Comparison of ENCODE assay signal across 11 mouse cellular contexts in the genomic region with DNA sequence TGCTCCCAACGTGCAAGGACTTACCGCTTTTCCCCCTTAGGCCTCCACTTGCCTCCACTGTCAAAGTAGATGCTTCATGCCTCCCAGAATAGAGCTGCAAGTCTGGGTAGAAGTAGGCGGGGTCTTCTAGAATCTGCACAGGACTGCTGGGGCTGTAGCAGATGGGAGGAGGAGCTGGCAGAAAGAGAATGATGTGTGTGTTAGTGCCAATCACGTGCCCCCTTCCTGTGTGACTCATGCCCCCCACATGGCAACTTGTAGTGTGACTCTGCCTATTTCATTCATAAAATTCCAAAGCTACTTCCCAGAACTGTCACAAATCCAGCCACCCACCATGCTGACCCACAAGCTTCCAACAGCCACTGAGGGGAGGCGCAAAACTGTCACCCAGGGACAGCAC. TPM values are rescaled to one million over a fixed set of nuclear protein-coding genes. Genes with fewer than 3 reads are reported as not detected.
DNase-seq lines count a peak whose midpoint lies in the region; ATAC-seq lines count a peak whose summit lies in the region.
"Had no signal": no experiment of that assay in that cellular context is flagged by ENCODE, and none has a peak within 500 bp of the region (broad histone marks: within the 10 kb centered on the region; RNA-seq: fewer than 3 reads in every experiment).

No protein-coding gene starts in this region.

- peak overlapping the region; percentile 70 for H3K27ac ChIP-seq in heart, embryonic 11.5 days (ENCODE audit: low read depth, low read length)
- H3K27ac ChIP-seq: neural tube, embryonic 12.5 days had no signal

- H3K4me3 ChIP-seq in heart, embryonic 11.5 days (ENCODE audit: low read depth, low read length): no peak overlapping the region
- H3K4me3 ChIP-seq: neural tube, embryonic 12.5 days had no signal

- DNase-seq in heart, postnatal 25 days (ENCODE audit: low spot score): no peak
- DNase-seq in right cerebral cortex, adult 2 months (ENCODE audit: low spot score in 2 of 2): peak; percentile 71 to 76
- no peak for DNase-seq in right cerebral cortex, postnatal 14 days
- peak; percentile 28 to 67 for DNase-seq in layer of hippocampus, postnatal 14 days (ENCODE audit: low spot score in 2 of 2)
- no peak for DNase-seq in testis, postnatal 10 days (ENCODE audit: low spot score)
- DNase-seq in embryo, embryonic 11 days: no peak
- DNase-seq in kidney, adult 8-10 months: no peak
- DNase-seq: lung, embryonic 14.5 days had no signal

- no peak overlapping the region; the same call in 1 of the 2 replicates for H3K4me2 ChIP-seq in heart, embryonic 11.5 days
- H3K4me2 ChIP-seq: lung, embryonic 14.5 days; neural tube, embryonic 12.5 days had no signal

- intact Hi-C loops in heart, postnatal 25 days (cut with DNase I): no loop called here

- peaks cover 20% of the 10 kb centered on the region for H3K36me3 ChIP-seq in heart, embryonic 11.5 days (ENCODE audit: control insufficient read depth, insufficient read depth, low read length)

- peaks cover 33% of the 10 kb centered on the region for H3K4me1 ChIP-seq in heart, embryonic 11.5 days (ENCODE audit: control insufficient read depth, insufficient read depth, low read length)
- H3K4me1 ChIP-seq: neural tube, embryonic 12.5 days had no signal

- H3K9ac ChIP-seq in heart, embryonic 11.5 days (ENCODE audit: low read depth, low read length): no peak overlapping the region
- H3K9ac ChIP-seq: lung, embryonic 14.5 days; neural tube, embryonic 12.5 days had no signal

- ATAC-seq in heart, embryonic 11.5 days (replicated peaks; ENCODE audit: insufficient number of reproducible peaks, low FRiP score, low TSS enrichment): peak; percentile 62; the same call in 1 of the 2 replicates
- ATAC-seq: intestine, postnatal 0 days had no signal

- WGBS in heart, embryonic 11.5 days (ENCODE audit: insufficient replicate concordance): 52% methylated on average over 5 of the region's 5 CpGs

- no peaks in the 10 kb centered on the region for H3K27me3 ChIP-seq in heart, embryonic 11.5 days (ENCODE audit: control insufficient read depth, insufficient read depth, low read length)
- H3K27me3 ChIP-seq: neural tube, embryonic 12.5 days had no signal

- no peaks in the 10 kb centered on the region for H3K9me3 ChIP-seq in heart, embryonic 11.5 days (replicated peaks; ENCODE audit: control insufficient read depth, low read length)
- H3K9me3 ChIP-seq: neural tube, embryonic 12.5 days had no signal

RNA-seq across cellular contexts. Expression of gene Amotl1, which starts 48.4 kb away (rescaled TPM):
- polyA plus RNA-seq in heart, embryonic 11.5 days (2014; fragmentation: Nextera tagmentation; extraction: Ambion mirVana): 21.3 and 23.8 TPM in 2 replicates
- total RNA-seq in heart, postnatal 25 days (2021): 10 to 100 TPM; 57.9 to 59.9 TPM
- 10 to 100 TPM; 19.1 to 25.1 TPM for total RNA-seq in layer of hippocampus, postnatal 14 days (2021)

Comparison
In these comparisons a context has a peak if more than half of its experiments do, and no peak if none do; other contexts are left out.
1. DNase-seq: peak in right cerebral cortex, adult 2 months (2 of 2) and layer of hippocampus, postnatal 14 days (2 of 2); none in heart, postnatal 25 days (single experiment), right cerebral cortex, postnatal 14 days (single experiment), testis, postnatal 10 days (single experiment), embryo, embryonic 11 days (single experiment) and kidney, adult 8-10 months (0 of 2).